Mouse (Mus musculus) left cerebral cortex, postnatal 14 days (tissue): ENCODE results near the gene Tars. TPM values are rescaled to one million over a fixed set of nuclear protein-coding genes. Genes with fewer than 3 reads are reported as not detected.

Experiments
- DNase-seq, 2 experiments: peaks; one replicate each; pipeline ENCODE4 v3.0.0; 2021 to 2022; ENCODE audit warnings: low spot score in 2 of 2, mixed read lengths in 1 of 2
- intact Hi-C: fragments of 180-260 bp; cut with DNase I; formaldehyde crosslinking; loops from one replicate; pipeline ENCODE4 v1.15.1; 2025
- long read RNA-seq, 2 experiments: library from polyadenylated mRNA; stranded (forward); transcript quantifications; one replicate each; pipeline ENCODE4 v2.0.0; 2021
- total RNA-seq, 2 experiments: library from RNA; stranded (reverse); gene quantifications; 2 replicates each; pipeline ENCODE4 v1.2.3; 2021

Gene Tars
- 10 to 100 TPM; 32.3 to 39.7 TPM for total RNA-seq
- long read RNA-seq, experiment 1, full-length matches to known transcripts: 43 of 49 reads
- long read RNA-seq, experiment 1, partial matches to known transcripts: 3 of 49 reads
- long read RNA-seq, experiment 1, other reads (novel, unspliced or antisense): 3 of 49 reads
- long read RNA-seq, experiment 2, full-length matches to known transcripts: 55 of 61 reads
- long read RNA-seq, experiment 2, partial matches to known transcripts: 3 of 61 reads
- long read RNA-seq, experiment 2, other reads (novel, unspliced or antisense): 3 of 61 reads

- intact Hi-C loops: no loop called here
Measured at GRCm38 (mm10) chr15:11399356-11400067, at the start of gene Tars. Tars (minus strand) TSS chr15:11399665.

GRCm38 (mm10) chr15:11437361-11437760 is 37.9 kb upstream of the Tars start:
- DNase-seq: no peak
- intact Hi-C loops: no loop called here

More at GRCm38 (mm10) chr15:11399356-11400067, at the start of gene Tars:
- DNase-seq: peak; percentile 97 to 99

DNA sequence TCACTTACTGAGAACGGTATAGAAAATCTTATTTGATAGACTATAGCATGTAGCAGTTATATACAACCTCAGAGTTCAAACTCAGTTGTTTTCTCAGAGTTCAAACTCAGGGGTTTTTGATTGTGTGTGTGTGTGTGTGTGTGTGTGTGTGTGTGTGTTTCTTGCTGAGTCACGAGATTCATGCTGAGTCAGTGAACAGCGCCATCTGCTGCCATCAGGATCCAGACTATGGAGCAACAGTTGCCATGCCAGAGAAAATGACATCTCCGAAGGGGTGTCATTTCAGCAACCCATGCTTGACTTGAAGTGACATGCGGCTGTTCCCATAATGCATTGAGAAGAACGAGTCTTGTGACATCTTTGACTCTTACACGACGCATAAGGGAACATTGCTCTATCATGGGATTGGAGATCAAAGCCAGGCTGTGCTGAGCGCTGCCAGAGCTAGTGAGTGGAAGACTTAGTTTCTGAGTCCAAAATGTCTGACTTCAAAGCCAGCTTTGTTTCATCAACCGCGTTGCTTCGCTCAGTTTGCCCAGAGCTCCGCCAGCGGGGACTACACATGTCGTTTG is 37.3 kb upstream of the Tars start:
- DNase-seq: peak in 1 of 2 experiments; percentile 4
- intact Hi-C loops: no loop called here

DNA sequence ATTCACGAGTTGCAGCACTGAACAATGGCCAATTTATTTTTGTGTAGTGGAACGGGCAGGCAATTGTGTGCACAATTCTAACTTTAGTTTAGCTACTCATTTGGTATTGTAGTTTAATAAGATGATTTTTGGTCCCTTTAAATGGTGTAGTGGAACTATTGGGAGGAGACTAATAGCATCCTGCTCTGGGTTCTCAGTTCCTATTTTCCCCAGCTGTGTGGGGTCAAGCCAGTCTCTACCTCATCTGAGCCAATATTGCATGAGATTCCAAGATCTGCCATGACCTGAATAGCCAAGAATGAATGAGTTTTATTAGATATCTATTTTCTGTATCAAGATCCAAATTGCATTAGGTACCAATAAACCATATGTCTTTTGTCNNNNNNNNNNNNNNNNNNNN is 27.4 kb upstream of the Tars start:
- DNase-seq: no peak
- intact Hi-C loops: no loop called here

GRCm38 (mm10) chr15:11413484-11413883 is 14.0 kb upstream of the Tars start:
- DNase-seq: no peak
- intact Hi-C loops: loop anchor here (10.0 kb wide), 1 partner anchor 151 kb away; no protein-coding TSS in a partner anchor

DNA sequence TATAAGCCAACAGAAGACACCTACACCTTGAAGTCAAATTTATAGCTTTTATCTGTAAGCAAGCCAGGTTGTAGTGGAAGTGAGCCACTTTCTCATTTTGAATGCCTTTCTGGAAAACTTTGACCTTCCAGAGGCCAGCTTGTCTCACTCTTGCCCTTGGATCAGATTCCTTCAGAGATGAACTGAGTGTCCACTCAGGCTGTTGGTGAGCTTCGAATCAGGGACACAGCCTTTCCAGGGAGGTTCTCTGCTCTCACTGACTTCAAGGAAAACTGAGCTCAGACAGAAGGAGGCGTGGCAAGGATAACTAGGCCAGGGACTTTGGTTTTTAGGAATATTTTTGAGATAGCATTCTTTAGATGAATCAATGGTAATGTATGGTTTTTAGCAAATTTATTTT is 13.1 kb upstream of the Tars start:
- intact Hi-C loops: loop anchor here (10.0 kb wide), 1 partner anchor 152 kb away; no protein-coding TSS in a partner anchor
- DNase-seq: no peak

GRCm38 (mm10) chr15:11411846-11412245 is 12.4 kb upstream of the Tars start:
- intact Hi-C loops: loop anchor here (10.0 kb wide), 1 partner anchor 153 kb away; no protein-coding TSS in a partner anchor
- no peak for DNase-seq

- intact Hi-C loops: loop anchor here (2.0 to 5.0 kb wide), 2 partner anchors 499 to 559 kb away; partner anchors contain the start of gene Npr3
- DNase-seq: peak in 1 of 2 experiments; percentile 51
Measured at GRCm38 (mm10) chr15:11408155-11408826, 8.8 kb upstream of the Tars start.

DNA sequence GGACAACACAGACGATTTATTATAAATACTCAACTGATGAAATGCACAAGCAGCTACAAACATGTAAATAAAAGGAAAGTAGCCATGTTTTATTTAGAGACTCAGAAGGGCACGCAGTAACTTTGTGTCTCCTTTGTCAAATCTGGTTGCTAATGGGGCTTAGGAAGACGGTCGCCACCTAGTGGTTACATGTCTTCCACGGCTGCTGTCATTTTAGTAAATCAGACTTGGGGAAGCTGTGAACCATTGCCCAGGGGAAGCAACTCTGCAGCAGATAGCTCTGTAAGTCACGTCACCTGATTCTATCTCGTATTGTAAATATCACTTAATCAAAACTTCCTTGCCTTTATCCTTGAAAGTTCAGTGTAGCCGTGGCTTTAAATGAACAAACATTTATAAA is 7.9 kb upstream of the Tars start:
- intact Hi-C loops: loop anchor here (5.0 kb wide), 1 partner anchor 500 kb away; the partner anchor contains the start of gene Npr3
- DNase-seq: peak; percentile 63 to 72

- no peak for DNase-seq
- intact Hi-C loops: loop anchor here (5.0 kb wide), 1 partner anchor 501 kb away; the partner anchor contains the start of gene Npr3
Measured at GRCm38 (mm10) chr15:11406769-11407168, 7.3 kb upstream of the Tars start.

DNA sequence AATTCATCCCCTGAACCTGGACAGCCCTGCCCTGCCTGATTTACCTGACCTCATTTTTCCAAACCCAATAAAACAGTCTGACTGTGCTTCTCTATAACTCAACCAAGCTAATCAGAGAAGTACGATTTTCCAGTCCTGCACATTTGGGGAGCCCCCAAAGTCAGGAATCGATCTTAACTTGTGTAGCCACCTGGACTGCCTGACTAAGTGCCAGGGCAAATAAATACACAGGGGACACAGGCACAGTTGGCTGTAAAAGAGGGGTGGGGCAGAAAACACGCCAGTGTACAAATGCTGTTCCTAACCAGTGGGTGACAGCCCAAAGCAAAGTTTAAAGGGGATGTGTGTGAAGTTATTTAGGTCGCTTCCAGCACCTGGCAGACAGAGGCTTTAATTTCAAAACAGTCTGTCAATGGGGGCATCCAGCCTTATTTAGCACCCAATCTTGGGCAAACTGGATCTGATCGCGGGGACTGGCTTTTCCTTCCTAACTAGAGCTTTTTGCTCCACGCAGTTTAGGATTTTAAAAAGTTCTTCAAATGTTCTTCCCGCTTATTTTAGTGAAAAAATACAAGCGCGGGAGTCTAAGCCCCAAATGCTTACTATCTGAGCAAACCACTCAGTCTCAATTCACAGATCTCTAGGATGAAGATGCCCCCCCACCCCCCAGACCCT is 652 bp downstream of the Tars start:
- intact Hi-C loops: no loop called here
- DNase-seq: no peak

DNA sequence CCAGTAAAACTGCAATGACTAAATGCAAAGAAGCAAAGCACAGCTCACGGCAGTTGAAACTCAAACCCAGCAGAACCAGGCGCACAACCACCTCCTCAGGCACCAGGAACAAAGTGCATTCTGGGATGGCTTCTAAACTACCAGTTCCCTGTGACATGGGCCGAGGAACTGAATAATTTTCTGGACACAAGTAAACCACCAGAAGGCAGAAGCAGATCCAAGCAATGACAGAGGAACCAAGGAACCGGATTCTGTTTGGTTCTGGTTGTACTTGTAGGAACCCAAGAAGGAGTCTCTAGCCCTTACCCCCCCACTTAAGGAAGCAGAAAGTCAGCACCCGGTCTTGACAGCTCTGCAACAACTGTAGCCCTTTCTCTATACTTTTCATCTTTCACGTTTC is 3.0 kb downstream of the Tars start:
- DNase-seq: no peak
- intact Hi-C loops: no loop called here

- intact Hi-C loops: no loop called here
Measured at GRCm38 (mm10) chr15:11392903-11393302, 6.6 kb downstream of the Tars start.

DNA sequence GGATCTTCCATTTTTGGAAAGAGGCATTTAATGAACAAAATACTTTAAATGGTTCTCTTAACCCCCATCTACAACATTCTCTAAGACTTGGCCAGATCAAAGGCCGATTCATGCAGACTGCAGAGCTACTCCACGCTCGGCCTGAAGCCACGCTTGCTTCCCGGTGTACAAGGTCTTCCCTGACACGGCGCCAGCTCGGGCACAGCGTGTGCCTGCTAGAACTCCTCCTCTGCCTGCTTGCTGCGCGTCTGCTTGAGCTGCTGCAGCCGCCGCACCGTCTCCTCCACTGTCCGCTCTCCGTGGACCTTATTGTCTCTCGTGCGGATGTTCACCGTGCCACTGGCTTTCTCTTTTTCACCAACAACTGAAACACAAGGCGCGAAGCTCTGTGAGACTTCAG is 15.7 kb downstream of the Tars start:
- no peak for DNase-seq
- intact Hi-C loops: loop anchor here (10.0 kb wide), 1 partner anchor 899 kb away; the partner anchor contains the start of genes Brix1 and Rad1

More at GRCm38 (mm10) chr15:11392903-11393302, 6.6 kb downstream of the Tars start:
- DNase-seq: no peak

- DNase-seq: no peak
- intact Hi-C loops: loop anchor here (10.0 kb wide), 1 partner anchor 898 kb away; the partner anchor contains the start of genes Brix1 and Rad1
Measured at GRCm38 (mm10) chr15:11382585-11382984, 16.9 kb downstream of the Tars start.

- intact Hi-C loops: loop anchor here (1.0 to 10.0 kb wide), 3 partner anchors 342 to 896 kb away; partner anchors contain the start of genes Brix1 and Rad1
- DNase-seq: no peak
Measured at GRCm38 (mm10) chr15:11380616-11381015, 18.8 kb downstream of the Tars start.

DNA sequence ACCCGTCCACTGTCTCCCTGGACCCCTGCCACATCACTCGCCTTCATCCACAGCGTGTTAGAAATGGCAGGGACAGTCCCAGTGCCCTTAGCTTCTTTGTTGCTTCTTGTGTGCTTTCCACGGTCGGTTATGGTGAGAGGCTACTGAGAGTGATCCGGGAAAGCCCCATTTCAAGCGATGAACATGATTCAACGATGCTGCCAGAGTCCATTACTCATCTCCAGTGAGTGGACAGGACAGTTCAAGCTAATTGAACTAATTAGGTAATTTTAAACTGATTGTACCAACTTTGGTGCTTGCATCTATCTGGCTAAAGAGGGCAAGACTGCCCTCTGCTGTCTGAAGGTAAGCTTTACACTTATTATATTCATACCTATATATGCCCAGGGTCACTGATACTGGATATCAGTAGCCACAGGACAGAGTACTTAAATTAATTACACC is 19.4 kb downstream of the Tars start:
- intact Hi-C loops: loop anchor here (1.0 to 10.0 kb wide), 3 partner anchors 341 to 895 kb away; partner anchors contain the start of genes Brix1 and Rad1
- peak; percentile 40 to 54 for DNase-seq

DNA sequence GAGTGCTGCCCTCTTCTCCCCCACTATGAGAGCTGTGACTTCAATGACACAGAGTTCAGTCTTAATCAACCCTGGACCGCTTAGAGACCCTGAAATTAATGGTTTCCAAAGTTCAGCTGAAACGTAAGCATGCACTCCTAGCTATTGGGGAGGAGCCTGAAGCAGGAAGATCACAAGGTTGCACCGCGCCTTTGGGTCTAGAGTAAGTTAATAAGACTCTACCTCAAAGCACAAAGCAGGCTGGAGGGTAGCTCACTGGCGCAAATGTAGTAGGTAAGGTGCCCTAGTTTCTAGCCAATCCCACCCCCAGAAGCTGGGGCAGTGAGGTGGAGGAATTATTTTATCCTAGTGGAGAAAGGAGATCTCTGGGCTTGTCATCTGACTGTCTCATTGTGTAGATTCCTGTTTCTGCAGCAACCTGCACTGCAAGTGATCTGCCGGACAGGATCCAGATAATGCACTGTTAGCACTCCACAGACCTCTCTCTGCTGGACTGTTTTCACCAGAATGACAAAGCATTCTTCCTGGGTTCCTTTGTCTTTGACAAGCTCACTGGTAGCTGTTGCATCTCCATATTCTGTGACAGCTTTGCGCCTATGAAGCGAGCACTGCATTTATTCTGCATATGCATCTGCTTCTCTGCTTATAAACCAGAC is 19.9 kb downstream of the Tars start:
- intact Hi-C loops: loop anchor here (1.0 to 10.0 kb wide), 3 partner anchors 341 to 895 kb away; partner anchors contain the start of genes Brix1 and Rad1
- DNase-seq: no peak
